ENCODE assay signal across 8 mouse cellular contexts in genomic region chr7:34233909-34234609, GRCm38 (mm10). TPM values are rescaled to one million over a fixed set of nuclear protein-coding genes. Genes with fewer than 3 reads are reported as not detected.
A peak's percentile ranks its signal among the peaks of the same experiment; 100 is the strongest.
DNase-seq lines count a peak whose midpoint lies in the region; ATAC-seq and TF ChIP-seq lines count a peak whose summit lies in the region.

No protein-coding gene starts in this region.

- peak; percentile 96 for DNase-seq in MN1 (ENCODE audit: low spot score)
- peak; percentile 100 for DNase-seq in cerebellum, adult 9-10 months
- DNase-seq in hindbrain, embryonic 10.5 days (ENCODE audit: low spot score) = peak; percentile 99
- DNase-seq in layer of hippocampus, adult 9-11 months = peak; percentile 99
- DNase-seq in lung, postnatal 0 days (ENCODE audit: low spot score) = peak; percentile 96
- peak; percentile 97 for DNase-seq in ovary, postnatal 14 days (ENCODE audit: low spot score)
- peak; percentile 100 for DNase-seq in thymus, postnatal 14 days

- ATAC-seq in frontal cortex, adult (ENCODE audit: low TSS enrichment) = peak; percentile 74
- ATAC-seq in lung, postnatal 0 days = peak; percentile 88

- no peaks in the 10 kb centered on the region for H3K9me3 ChIP-seq in hindbrain, embryonic 10.5 days
- no peaks in the 10 kb centered on the region for H3K9me3 ChIP-seq in lung, postnatal 0 days (ENCODE audit: low read length)

- H3K4me1 ChIP-seq in hindbrain, embryonic 10.5 days (replicated peaks) = peaks cover 28% of the 10 kb centered on the region
- H3K4me1 ChIP-seq in lung, postnatal 0 days (ENCODE audit: insufficient read depth, low read depth, low read length) = peaks cover 17% of the 10 kb centered on the region; the same call in 1 of the 2 replicates

- no peaks in the 10 kb centered on the region for H3K27me3 ChIP-seq in hindbrain, embryonic 10.5 days (ENCODE audit: insufficient read depth, poor library complexity, severe bottlenecking)
- no peaks in the 10 kb centered on the region for H3K27me3 ChIP-seq in lung, postnatal 0 days (replicated peaks; ENCODE audit: insufficient read depth, low read length)

- peaks cover 32% of the 10 kb centered on the region for H3K36me3 ChIP-seq in hindbrain, embryonic 10.5 days
- peaks cover 12% of the 10 kb centered on the region for H3K36me3 ChIP-seq in lung, postnatal 0 days (ENCODE audit: insufficient read depth, low read length)

- peak overlapping the region; percentile 71 for H3K4me2 ChIP-seq in lung, postnatal 0 days (replicated peaks; ENCODE audit: low read depth, low read length)

- under 1% methylated on average over 46 of the region's 46 CpGs for WGBS in hindbrain, embryonic 10.5 days
- 3% methylated on average over 39 of the region's 46 CpGs for WGBS in lung, postnatal 0 days

- no peak; the same call in 1 of the 2 replicates for TF ChIP-seq CTCF in lung, postnatal 0 days (IDR thresholded peaks at IDR 0.05)

- no peak for TF ChIP-seq EP300 in lung, postnatal 0 days (IDR thresholded peaks at IDR 0.05)

- H3K27ac ChIP-seq in hindbrain, embryonic 10.5 days = peak overlapping the region; percentile 93
- peak overlapping the region; percentile 89 for H3K27ac ChIP-seq in lung, postnatal 0 days (ENCODE audit: low read length)

- H3K9ac ChIP-seq in lung, postnatal 0 days (replicated peaks; ENCODE audit: low read depth) = peak overlapping the region; percentile 48

- H3K4me3 ChIP-seq in hindbrain, embryonic 10.5 days = peak overlapping the region; percentile 57
- H3K4me3 ChIP-seq in lung, postnatal 0 days (ENCODE audit: low read depth, low read length) = peak overlapping the region; percentile 44

RNA-seq across cellular contexts. Expression of gene Gpi1, which starts 3.9 kb away (rescaled TPM):
- polyA plus RNA-seq in hindbrain, embryonic 10.5 days (2016; fragmentation: Nextera tagmentation; extraction: Ambion mirVana) = 313 and 393 TPM in 2 replicates
- 122 and 123 TPM in 2 replicates for polyA plus RNA-seq in lung, postnatal 0 days (2015; fragmentation: Nextera tagmentation; extraction: Ambion mirVana)

RNA-seq across cellular contexts. Expression of gene Gm6096, which starts 16.8 kb away (rescaled TPM):
- polyA plus RNA-seq in hindbrain, embryonic 10.5 days (2016; fragmentation: Nextera tagmentation; extraction: Ambion mirVana) = not detected in 2 replicates
- not detected in 2 replicates for polyA plus RNA-seq in lung, postnatal 0 days (2015; fragmentation: Nextera tagmentation; extraction: Ambion mirVana)

RNA-seq across cellular contexts. Expression of gene Pdcd2l, which starts 37.6 kb away (rescaled TPM):
- 82.2 and 85.5 TPM in 2 replicates for polyA plus RNA-seq in hindbrain, embryonic 10.5 days (2016; fragmentation: Nextera tagmentation; extraction: Ambion mirVana)
- 34.0 and 37.9 TPM in 2 replicates for polyA plus RNA-seq in lung, postnatal 0 days (2015; fragmentation: Nextera tagmentation; extraction: Ambion mirVana)

Comparison
In these comparisons a context has a peak if more than half of its experiments do, and no peak if none do; other contexts are left out.
1. Peak in every context shown above with its lines: DNase-seq, ATAC-seq, H3K4me3 ChIP-seq and H3K27ac ChIP-seq.